Mouse (Mus musculus) megakaryocyte-erythroid progenitor cell, adult 5-6 weeks (primary cell): ENCODE measurements around the gene Scn8a. TPM values are rescaled to one million over a fixed set of nuclear protein-coding genes. Genes with fewer than 3 reads are reported as not detected.

Experiments used
- ATAC-seq: replicated peaks from 2 replicates; pipeline ENCODE4 v1.8.0; 2016; ENCODE audit warnings: mild to moderate bottlenecking, inconsistent platforms; ENCODE audit not compliant: severe bottlenecking, poor library complexity, low FRiP score, low TSS enrichment
- total RNA-seq, 2 experiments: library from RNA; stranded (forward) in 1 of 2; stranded (reverse) in 1 of 2; fragments of 200-1000, 215-1000 nt in 1 of 2; fragments of >200 nt in 1 of 2; fragmentation: Nextera tagmentation in 1 of 2; gene quantifications; 2 replicates each; pipeline ENCODE4 v1.2.3; 2014 to 2017

Gene Scn8a
- total RNA-seq, 2 experiments from 2014 or later, result not detected

- ATAC-seq, result no peak
Observed at GRCm38 (mm10) chr15:100936176-100936575, 66.5 kb downstream of the Scn8a start.

DNA sequence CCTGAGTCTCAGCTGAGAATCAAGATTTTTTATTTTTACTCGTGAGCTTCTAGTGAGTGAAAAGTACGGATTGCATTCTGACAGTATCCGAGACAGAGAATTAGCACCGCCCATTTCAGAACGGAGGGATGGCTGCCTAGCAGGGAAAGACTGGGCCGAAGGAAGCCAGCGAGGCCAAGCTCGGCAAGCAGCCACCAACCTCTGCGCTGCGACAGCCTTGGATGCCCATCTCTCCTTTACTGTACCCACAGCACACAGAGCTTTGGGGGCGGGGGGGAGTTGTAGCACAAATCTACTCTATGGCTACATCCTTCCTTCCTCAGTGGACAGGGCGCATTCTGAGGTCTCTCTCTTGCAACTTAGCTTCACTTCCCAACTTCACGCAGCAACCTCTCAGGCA, 78.7 kb downstream of the Scn8a start:
- ATAC-seq, result no peak

- ATAC-seq, result no peak
Observed at GRCm38 (mm10) chr15:100949169-100949568, 79.5 kb downstream of the Scn8a start.

DNA sequence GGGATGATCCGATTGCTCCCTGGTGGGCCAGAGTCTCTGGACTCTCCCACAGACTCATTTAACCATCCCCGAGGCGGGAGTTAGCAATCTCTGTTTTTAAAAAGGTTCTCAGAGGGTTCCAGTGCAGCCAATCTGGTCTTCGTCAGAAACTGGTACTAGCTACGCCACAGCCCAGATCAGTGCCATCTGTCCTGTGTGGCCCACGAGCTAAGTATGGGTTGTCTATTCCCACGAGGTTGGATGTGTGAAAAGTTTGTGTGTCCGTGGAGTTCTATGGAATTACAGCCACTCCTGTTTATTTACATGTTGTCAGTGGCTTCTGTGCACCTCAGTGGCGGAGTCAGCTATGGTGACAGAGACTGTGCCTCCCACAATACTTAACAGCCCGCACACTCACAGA, 81.8 kb downstream of the Scn8a start:
- ATAC-seq, result no peak

DNA sequence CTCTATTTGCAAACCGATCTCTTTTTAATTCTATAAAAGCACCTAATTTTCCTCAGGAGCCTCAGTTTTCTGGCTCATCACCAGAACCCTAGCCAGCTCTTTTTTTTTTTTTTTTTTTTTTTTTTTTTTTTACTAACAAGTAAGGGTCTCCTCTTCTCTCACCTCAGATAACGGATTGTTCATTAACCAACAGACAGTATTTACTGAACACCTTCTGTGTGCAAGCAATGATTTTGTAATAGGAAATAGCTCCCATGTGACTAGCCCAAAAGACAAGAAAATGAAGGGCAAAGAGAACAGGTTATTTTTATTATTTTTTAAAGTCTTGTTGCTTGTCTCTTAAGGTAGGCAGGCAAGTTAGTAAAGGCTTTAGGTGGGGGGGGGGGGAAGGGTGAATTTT, 82.6 kb downstream of the Scn8a start:
- no peak for ATAC-seq

DNA sequence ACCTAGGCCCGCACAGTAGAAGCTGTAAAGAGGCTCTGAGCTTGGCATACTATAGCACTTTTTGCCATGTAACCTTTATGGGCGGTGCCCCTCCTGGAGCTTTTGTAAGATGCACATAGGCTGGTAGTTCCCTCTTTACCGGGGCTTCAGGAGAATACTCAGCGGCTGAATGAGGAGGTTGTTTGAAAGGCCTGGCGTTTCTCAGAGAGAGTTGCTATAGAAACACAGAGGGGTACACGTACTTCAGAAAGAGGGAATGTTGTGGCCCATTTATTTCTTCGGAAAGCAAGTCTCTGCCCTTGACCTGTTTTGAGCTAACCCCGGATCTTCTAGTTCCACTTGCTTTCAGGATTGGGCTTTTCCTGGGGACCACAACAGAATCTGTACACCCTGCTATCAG, 83.2 kb downstream of the Scn8a start:
- ATAC-seq, result no peak

DNA sequence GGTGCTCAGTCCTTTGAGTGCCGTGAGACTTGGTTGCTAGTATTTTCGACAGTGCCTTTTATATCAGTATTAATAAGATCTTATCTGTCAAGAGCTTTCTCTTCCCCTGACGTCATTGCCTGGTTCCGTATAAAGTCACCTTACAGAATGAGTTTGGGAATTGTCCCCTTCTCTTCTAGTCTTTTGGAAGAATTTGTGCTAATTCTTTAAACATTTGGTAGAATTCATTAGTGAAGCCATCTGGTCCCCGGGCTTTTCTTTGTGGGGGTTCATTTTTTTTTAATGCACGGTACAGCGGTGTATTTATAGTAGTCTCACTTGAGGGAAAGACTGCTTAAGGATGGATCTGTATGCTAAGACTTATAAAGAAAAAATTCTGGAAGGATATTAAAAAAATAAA, 84.3 kb downstream of the Scn8a start:
- ATAC-seq, result no peak

- no peak for ATAC-seq
Observed at GRCm38 (mm10) chr15:100954751-100955150, 85.1 kb downstream of the Scn8a start.

DNA sequence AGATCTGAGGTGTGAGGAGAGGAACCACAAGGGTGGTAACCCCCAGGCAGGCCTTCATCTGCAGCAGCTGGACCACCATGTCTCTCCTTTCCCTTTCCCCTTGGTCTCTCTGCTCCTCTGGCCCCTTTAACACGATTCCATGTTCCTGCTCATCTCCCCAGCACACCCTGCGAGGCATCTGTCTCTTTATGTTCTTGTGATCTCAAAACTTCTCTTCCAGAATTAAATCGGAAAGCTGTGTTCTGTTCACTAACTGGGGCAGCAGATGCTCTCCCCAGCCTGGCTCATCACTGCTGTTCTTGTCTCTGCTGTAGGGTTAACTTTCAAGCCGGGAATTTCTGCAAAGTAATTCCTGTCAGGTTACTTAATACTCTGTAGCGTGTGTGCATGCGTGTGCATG, 91.3 kb downstream of the Scn8a start:
- ATAC-seq, result no peak

DNA sequence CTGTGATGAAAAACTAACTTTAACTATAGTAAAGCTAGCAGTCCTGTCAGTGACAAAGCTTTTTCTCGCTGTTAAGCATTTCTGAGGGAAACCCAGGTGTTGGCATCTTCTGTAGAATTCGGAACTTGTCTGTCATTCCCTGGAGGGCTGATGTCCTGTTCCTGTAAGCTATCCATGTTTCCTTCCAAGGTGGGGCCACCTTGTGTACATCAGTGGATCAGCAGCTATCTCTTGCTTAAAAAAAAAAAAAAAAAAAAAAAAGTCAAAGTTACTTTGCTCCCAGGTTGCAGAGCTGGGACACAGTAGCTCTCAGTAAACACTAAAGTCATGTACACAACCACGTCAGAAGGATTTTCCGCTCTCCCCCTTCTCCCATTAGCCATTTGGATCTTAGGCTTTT, 91.9 kb downstream of the Scn8a start:
- ATAC-seq, result no peak

GRCm38 (mm10) chr15:100971443-100971842, 101.8 kb downstream of the Scn8a start:
- ATAC-seq, result no peak

DNA sequence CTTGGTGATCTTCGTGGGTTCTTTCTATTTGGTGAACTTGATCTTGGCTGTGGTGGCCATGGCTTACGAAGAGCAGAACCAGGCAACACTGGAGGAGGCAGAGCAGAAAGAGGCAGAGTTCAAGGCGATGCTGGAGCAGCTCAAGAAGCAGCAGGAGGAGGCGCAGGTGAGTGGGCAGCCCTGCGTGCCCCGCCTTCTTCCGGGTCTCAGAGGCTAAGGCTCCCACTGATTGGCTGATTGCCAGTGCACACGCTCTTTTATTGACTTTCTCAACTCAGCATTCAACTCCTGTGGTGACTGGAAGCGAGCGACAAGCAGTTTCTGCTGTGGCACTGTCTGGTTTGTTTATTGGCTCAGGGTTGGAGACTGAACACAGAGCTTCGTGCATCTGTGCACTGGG, 103.1 kb downstream of the Scn8a start:
- no peak for ATAC-seq

DNA sequence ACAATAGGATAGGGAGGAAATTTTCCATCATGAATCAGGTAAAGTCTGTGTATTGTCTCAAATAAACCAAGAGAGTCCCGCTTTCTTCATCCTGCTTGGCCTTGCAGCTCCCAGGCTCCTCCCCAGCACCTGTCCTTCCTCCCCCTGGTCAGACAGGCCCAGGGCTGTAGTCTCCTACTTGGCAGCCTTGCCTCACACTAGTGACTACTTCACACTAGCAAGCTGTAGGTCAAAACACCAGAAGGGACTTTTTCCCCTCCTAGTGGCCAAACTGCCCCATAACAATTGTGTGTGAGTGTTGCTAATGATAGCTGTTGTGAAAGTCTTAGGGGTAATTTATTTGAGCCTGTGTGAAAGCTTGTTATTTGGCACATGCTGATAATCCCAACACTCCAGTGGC, 105.0 kb downstream of the Scn8a start:
- no peak for ATAC-seq

DNA sequence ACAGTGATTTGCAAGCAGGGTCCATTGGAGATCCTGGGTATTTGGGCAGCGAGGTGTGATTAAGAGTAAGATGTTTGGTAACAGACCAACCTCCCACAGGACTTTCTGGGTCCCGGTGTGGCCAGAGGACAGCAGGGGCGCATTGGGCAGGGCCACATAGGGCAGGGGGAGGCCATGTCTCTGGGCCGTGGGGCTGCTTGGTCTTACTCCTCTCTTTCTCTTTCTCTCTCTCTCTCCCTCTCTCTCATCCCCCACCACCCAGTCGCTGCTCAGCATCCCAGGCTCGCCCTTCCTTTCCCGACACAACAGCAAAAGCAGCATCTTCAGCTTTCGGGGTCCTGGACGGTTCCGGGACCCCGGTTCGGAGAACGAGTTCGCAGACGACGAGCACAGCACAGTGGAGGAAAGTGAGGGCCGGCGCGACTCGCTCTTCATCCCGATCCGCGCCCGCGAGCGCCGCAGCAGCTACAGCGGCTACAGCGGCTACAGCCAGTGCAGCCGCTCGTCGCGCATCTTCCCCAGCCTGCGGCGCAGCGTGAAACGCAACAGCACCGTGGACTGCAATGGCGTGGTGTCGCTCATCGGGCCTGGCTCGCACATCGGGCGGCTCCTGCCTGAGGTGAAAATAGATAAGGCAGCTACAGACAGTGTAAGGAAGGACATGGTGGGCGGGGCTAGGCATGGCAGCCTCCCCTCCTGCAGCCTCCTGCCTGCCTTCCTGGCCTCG, 113.9 kb downstream of the Scn8a start:
- ATAC-seq, result peak; percentile 81

GRCm38 (mm10) chr15:100984154-100984893, 114.7 kb downstream of the Scn8a start:
- no peak for ATAC-seq

DNA sequence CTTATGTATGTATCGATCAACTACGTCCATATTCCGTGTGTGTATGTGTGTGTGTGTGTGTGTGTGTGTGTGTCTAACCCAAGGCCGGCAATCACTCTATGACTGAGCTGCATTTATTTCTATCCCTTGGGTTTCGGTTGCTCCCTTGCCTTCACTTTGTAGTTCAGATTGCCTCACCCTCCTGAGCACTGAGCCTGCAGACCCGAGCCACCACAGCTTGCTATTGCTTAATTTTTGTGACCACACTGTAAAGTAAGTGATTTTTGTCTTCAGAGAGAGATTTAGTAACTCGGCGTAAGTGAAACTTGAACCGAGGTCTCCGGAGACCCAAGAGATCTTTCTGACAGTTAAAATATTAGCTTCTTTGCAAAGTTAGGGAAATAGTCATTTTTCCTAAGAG, 116.8 kb downstream of the Scn8a start:
- no peak for ATAC-seq

DNA sequence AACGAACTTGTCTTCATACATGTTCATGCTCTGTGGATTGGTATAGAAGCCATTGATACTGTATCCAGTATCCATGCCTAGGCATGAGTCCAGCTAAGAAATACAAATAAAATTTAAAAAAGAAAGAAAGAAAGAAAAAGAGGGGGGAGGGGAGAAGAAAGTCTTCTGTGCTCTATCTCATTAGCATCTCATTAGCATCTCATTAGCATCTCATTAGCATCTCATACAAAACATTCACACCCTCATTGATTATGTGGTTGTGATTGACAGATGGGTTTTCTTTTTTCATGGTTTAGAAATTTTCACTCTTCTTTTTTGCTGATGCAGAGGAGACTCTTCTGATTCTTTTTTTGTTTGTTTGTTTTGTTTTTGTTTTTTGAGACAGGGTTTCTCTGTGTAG, 117.4 kb downstream of the Scn8a start:
- no peak for ATAC-seq

- ATAC-seq, result no peak
Observed at GRCm38 (mm10) chr15:100990283-100990682, 120.6 kb downstream of the Scn8a start.

DNA sequence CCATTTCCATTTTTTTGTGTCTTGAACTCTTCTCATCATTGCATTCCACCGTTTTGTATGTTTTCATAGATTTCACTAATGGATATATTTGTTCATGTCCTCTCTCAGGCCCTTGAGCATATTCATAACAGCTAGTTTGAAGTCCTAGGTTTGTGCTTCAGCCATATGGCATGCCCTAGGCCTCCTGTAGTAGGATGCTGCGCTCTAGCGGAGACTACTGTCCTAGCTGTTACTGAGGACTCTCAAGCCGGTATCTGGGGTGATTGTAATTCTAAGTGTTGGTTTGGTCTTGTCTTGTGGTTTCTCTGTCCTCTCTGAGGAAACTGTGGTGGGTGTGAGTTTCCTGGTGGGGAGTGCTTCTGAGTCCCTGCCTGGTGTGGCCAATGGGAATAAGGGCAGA, 127.4 kb downstream of the Scn8a start:
- ATAC-seq, result 0 out of 2 replicates have a peak, but pooled peaks have one; percentile 41

DNA sequence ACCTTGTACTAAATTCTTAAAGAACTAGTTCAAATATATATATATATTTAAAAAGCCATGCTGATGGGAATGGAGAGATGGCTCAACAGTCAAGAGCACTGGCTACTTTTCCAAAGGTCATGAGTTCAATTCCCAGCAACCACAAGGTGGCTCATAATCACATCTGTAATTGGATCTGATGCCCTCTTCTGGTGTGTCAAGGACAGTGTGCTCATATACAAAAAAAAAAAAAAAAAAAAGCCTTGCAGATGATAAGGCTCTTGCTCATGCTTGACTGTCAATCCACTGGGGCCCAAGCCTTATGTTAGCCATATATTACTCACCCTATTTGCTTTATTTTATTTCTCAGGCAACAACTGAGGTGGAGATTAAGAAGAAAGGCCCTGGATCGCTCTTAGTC, 132.0 kb downstream of the Scn8a start:
- ATAC-seq, result no peak

GRCm38 (mm10) chr15:101002466-101002865, 132.8 kb downstream of the Scn8a start:
- no peak for ATAC-seq
